Mouse (Mus musculus): Measurements from ENCODE around the gene Stxbp4.

- TF ChIP-seq POLR2A (IDR thresholded peaks at IDR 0.05; ENCODE audit: low read depth, low read length), result no peak
- no peak for TF ChIP-seq ZC3H11A (IDR thresholded peaks at IDR 0.05; ENCODE audit: low read depth, low read length)
- no peak for TF ChIP-seq CTCF (conservative IDR thresholded peaks at IDR 0.05 in 1 of 2, IDR thresholded peaks at IDR 0.05 in 1 of 2; ENCODE audit: low read depth in 2 of 2, low read length in 2 of 2)
Measured at GRCm38 (mm10) chr11:90464046-90464595, 173.8 kb downstream of the Stxbp4 start.

Data from CH12.LX (cell line).